Mouse (Mus musculus): ENCODE measurements around the gene Ldlrad3.

- TF ChIP-seq CTCF (IDR thresholded peaks at IDR 0.05): no peak
- no peak for TF ChIP-seq POLR2A (IDR thresholded peaks at IDR 0.05; ENCODE audit: insufficient read depth, low read depth, low read length)
Measured at GRCm38 (mm10) chr2:102121440-102122145, 64.6 kb downstream of the Ldlrad3 start.
